Mouse (Mus musculus) hematopoietic stem cell, adult 5-6 weeks (primary cell): Measurements from ENCODE around the gene Smc3. TPM values are rescaled to one million over a fixed set of nuclear protein-coding genes. Genes with fewer than 3 reads are reported as not detected.
"Not testable (repeated sequence)": the region's sequence is repeated elsewhere in the genome, so short reads cannot be mapped to it uniquely, and the experiment has no call there.

Experiments
- ATAC-seq, 2 experiments: fragments of 125-278 bp in 1 of 2; replicated peaks in 1 of 2; 2 replicates each; pipeline ENCODE4 v1.8.0; 2016 to 2017; ENCODE audit warnings: inconsistent platforms in 2 of 2, mild to moderate bottlenecking in 2 of 2, moderate number of reproducible peaks in 2 of 2, low read depth in 1 of 2, moderate TSS enrichment in 1 of 2; ENCODE audit not compliant: low FRiP score in 2 of 2, poor library complexity in 2 of 2, severe bottlenecking in 2 of 2, insufficient read depth in 1 of 2, low TSS enrichment in 1 of 2
- total RNA-seq: library from RNA; stranded (forward); fragments of 172-1452, 232-1000 nt; gene quantifications from 2 replicates; pipeline ENCODE4 v1.2.3, GENCODE M21; 2017

The Smc3 gene
- total RNA-seq, 1 experiment from 2014 or later, result 174 TPM

GRCm38 (mm10) chr19:53574131-53574530, 26.1 kb upstream of the Smc3 start:
- no peak for ATAC-seq

- no peak for ATAC-seq
Measured at GRCm38 (mm10) chr19:53574546-53574945, 25.7 kb upstream of the Smc3 start.

GRCm38 (mm10) chr19:53575296-53576010, 24.7 kb upstream of the Smc3 start:
- ATAC-seq, result no peak

GRCm38 (mm10) chr19:53576061-53576460, 24.1 kb upstream of the Smc3 start:
- no peak for ATAC-seq

GRCm38 (mm10) chr19:53577025-53577800, 23.0 kb upstream of the Smc3 start:
- no peak for ATAC-seq

GRCm38 (mm10) chr19:53578597-53579252, 21.5 kb upstream of the Smc3 start:
- ATAC-seq, result peak; percentile 68 to 71

- ATAC-seq, result not testable (repeated sequence)
Measured at GRCm38 (mm10) chr19:53580271-53580670, 19.9 kb upstream of the Smc3 start.

- ATAC-seq, result not testable (repeated sequence)
Measured at GRCm38 (mm10) chr19:53587686-53588085, 12.5 kb upstream of the Smc3 start.

GRCm38 (mm10) chr19:53588968-53589367, 11.2 kb upstream of the Smc3 start, which contains the start of gene Nutf2-ps1:
TSS of gene Nutf2-ps1 (minus strand) at chr19:53589068.
- ATAC-seq, result not testable (repeated sequence)

- no peak for ATAC-seq
Measured at GRCm38 (mm10) chr19:53596723-53597474, 3.3 kb upstream of the Smc3 start.

GRCm38 (mm10) chr19:53600549-53601362, 558 bp downstream of the Smc3 start:
- ATAC-seq, result peak in 1 of 2 experiments; percentile 21; a peak in 2 of 4 replicates

- no peak for ATAC-seq
Measured at GRCm38 (mm10) chr19:53601363-53601655, 1.1 kb downstream of the Smc3 start.

GRCm38 (mm10) chr19:53608921-53609320, 8.7 kb downstream of the Smc3 start:
- peak in 1 of 2 experiments; percentile 48; a peak in 1 of 4 replicates for ATAC-seq

GRCm38 (mm10) chr19:53621681-53622080, 21.5 kb downstream of the Smc3 start:
- ATAC-seq, result no peak

- ATAC-seq, result no peak
Measured at GRCm38 (mm10) chr19:53638041-53638440, 37.8 kb downstream of the Smc3 start.

GRCm38 (mm10) chr19:53638727-53639126, 38.5 kb downstream of the Smc3 start:
- no peak for ATAC-seq
